Mouse (Mus musculus) c-Kit-positive CD71-positive TER-119-positive erythroid progenitor cells, embryonic 14.5 days (primary cell): ENCODE results near the gene Selenom.

Source experiments
- DNase-seq: peaks from one replicate; pipeline ENCODE4 v3.0.0-alpha.2; 2013; ENCODE audit warnings: low spot score

The Selenom gene

DNA sequence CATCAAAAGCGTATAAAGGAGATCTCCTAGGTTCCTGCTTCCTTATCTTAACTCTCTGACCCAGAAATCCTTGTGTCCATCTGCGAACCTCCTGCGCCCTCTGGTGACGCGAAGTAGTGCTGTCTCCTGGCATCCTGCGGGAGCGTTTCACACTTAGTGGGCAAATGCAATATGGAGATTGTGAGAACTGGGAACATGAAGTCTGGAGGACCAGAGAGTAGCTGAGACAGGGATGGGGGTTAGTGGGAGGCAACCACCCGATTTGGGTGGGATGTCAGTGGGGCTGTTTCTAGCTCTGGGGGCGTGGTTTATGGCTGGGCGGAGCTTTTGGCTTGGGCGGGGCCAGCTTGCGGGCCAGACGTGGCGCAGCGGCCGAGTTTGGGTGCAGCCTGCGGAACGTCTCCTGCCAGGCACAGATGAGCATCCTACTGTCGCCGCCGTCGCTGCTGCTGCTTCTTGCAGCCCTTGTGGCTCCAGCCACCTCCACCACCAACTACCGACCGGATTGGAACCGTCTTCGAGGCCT, at the start of gene Selenom:
Selenom (plus strand) TSS at position 156 of the 526 bp plus-strand sequence.
- peak; percentile 69 for DNase-seq

DNA sequence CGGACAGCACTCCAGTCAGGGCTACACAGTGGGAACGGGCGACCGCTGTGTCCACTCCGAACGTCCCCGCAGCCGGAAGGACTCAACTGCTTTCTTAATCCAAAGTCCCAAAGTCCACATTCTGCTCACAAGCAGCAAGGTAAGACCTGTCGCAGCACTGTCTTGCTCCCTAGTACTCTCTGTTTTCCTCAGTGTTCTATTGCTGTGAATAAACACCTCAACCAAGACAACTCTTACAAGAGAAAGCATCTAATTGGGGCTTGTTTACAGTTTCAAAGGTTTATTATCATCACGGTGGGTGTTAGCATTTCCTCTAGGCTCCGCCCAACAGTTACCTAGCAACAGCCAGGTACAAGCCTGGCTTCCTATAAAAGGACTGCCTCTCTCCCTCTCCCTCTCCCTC, 43.0 kb upstream of the Selenom start:
- no peak for DNase-seq

DNA sequence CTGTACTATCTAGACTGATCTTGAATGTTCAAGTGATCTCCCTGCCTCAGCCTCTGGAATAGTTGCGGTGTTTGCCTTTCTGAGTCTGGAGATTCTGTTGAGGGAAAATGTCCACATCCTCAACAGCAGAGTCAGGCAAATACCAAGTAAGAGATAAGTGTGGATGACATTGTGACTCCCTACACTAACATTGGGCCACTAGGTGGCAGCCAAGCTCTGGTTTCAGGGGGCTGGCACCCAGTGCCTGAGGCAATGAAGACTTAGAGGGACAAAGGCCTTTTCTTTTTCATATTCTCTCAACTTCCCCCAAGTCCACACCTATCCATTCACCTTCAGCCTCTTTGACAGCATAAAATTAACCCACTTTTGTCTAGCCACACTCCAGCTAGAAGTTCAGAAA, 42.0 kb upstream of the Selenom start:
- peak; percentile 59 for DNase-seq

DNA sequence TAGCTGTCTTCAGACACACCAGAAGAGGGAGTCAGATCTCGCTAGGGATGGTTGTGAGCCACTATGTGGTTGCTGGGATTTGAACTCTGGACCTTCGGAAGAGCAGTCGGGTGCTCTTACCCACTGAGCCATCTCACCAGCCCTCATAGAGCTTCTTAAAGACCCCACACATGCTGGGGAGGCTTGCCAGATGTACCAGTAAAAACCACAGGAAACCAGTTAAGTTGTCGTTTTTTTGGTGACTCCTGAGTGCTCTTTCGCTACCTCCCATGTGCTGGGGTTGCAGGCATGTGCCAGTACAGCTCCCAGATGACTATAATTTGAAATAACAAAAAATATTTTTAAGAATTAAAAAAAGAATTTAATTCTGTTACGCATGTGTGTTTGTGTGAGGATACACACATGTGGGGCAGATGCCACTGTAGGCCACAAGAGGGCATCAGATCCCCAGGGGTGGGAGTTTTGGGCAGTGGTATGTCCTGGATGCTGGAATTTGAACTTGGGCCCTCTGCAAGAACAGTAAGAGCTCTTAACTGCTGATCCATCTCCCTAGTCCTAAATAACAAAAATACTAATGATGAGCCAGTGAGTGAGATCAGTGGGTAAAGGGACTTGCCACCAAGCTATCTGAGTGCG, 39.9 kb upstream of the Selenom start:
- no peak for DNase-seq

DNA sequence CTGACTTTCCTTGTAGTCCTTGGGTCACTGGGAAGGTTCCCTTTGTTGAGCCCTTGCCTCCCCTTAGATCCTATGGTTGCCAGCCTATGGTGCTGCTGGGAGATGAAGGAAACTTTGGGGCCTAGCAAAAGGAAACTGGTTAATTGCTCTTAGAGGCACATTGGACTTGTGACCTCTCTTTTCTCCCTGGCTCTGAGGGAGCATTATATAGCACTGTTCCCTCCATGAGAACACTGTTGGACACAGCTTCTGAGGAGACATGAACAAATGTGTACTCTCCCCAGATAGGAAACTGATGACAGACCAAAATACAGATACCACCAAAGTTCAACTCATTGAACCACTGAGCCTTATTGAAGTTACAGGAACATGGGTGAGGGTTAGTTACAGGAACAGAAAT, 39.0 kb upstream of the Selenom start:
- DNase-seq: no peak

DNA sequence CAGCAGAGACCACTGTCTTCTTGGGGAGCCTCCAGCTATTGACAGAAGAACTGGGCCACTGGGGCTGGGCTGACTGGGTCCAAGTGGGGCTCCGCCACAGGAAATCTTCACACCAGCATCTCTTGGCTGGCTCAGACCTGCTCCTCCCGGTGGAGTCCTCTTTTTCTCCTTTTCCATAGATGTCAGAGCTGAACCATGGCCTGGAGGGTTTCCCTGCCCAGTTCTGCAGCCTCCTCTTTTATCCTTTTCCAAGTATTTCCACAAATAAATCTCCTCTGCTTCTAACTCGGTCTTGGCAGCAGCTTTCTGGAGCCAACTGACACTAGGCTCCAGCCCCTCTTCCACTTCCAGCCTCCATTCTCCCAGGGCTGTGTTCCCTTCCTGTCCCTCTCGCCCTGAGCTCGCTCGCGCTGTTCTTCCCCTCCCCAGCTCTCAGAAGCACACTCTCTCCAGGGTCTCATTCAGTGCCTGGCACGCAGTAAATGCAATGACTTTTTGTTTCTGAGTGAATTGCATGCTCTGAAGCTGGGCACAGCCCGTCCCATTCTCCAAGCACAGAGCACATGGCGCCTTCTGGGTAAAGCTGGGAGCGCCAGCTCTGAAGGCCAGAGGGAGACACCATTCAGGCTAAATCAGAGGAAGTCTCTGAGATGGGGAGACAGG, 30.4 kb upstream of the Selenom start:
- no peak for DNase-seq

DNA sequence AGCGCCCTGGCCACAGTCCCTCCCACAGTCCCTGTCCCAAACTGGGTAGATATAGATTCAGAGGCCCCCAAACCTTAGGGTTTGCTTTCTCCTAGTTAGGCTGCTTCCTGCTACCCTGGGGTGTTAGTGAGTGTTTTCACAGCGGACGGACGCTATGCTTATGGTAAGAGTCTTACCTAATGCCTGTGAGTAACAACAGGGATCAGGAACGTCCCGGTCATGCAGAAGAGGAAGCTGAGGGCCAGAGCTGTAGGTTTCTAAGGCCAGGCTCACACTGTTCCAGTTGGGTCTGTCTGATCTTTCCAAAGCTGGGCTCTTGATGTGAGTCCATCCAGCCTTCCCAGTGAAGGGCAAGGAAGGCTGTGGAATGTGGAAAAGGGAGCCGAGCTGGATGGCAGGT, 28.1 kb upstream of the Selenom start:
- DNase-seq: no peak

DNA sequence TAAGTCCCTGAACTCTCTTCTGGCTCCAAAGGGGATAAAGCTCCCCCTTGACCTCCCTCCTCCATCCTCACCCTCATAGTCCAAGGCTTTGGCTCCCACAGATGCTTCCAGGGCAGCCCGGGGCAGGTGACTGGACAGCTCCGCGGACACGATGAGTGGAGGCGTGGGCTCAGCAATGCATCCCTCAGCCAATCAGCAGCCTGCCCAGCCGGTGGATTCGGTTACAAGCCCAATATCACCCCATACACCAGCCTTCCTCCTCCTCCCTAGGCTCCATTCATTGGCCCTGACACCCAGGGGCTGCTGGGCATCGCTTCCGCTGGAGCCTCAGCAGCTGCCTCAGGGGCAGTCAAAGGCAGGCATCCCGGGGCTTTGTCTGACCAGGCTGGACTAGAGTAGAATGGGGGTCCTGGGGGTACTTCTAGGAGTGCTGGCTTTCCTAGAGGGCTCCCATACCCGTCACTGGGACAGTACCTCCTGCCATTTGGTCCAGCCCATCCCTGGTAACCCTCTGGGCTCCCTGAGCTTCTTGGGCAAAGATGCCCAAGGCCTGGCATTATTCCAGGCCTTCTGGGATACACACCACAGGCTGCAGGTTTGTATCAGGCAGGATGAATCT, 26.4 kb upstream of the Selenom start, which contains the start of gene Pla2g3:
Pla2g3 (plus strand) TSS at position 333 of the 619 bp plus-strand sequence.
- DNase-seq: no peak

DNA sequence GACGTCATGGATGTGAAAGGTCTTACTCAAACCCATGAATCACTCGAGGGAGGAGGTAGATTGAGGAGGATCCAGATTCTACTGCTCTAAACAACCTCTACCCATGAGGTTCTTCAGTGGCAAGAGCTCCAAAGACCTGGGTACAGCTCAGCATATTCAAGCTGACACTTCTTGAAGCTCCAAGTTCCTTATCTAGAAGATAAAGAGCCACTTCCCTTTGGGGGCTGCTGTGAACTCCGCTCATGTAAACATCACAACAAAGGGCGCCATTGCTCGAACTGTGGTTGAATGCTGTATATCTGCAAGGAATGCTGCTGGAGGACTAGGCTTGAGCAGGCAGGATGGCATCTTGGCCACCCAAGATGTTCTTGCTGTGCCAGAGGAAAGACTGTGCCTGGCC, 25.4 kb upstream of the Selenom start:
- no peak for DNase-seq

DNA sequence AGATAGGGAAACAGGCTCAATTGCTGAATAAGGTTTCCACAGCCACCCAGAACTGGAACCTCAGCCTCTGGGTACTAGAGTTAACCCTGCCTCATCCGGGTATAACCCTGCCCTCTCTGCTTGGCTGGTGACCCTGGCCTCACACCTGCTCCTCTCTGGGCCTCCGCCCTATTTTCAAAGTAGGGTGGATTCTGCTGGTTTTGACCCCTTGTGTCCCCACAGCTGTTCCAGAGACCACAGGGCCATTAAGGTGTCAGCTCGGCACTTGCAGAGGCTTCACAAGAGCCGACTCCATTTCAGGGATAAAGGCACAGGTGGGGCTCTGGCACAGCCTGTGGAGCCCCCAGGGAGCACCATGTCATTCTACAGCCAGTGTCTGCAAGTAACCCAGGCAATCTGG, 21.7 kb upstream of the Selenom start:
- DNase-seq: no peak

DNA sequence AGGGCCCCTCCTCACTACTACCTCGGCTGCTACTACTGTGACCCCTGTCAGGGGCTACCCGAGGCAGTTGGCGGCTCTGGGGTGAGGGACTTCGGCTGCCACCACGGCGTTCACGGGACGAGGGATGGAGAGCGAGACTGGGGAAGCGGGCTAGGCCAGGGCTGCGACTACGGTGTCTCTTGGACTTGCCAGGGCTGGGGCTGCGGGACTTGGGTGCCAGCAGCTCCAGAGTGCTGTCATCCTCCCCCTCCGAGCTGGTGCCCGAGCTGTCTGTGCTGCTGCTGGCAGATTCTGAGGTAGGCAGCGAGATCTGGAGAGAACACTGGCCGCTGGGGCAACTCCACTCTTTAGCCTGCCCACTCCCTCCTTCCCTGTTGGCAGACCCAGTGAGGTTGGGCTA, 19.6 kb upstream of the Selenom start:
- DNase-seq: no peak

DNA sequence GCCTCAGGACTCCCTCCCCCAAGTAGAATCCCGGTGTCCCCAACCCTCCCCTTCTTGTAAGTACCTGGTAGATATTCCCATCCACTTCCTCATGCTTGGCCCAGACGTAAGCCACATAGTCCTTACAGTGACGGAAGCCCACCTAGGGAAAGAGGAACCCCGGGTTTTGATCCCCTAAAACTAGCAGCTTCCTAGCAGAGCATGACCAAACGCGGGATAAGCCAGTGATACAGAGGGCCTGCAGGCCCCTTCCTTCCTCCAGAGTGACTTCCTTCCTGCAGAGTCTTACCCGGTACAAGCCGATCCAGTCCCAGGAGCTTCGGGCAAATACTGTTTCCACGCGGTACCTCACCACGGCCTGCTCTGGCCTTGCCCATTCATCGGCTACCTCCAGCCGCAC, 19.0 kb upstream of the Selenom start:
- no peak for DNase-seq

DNA sequence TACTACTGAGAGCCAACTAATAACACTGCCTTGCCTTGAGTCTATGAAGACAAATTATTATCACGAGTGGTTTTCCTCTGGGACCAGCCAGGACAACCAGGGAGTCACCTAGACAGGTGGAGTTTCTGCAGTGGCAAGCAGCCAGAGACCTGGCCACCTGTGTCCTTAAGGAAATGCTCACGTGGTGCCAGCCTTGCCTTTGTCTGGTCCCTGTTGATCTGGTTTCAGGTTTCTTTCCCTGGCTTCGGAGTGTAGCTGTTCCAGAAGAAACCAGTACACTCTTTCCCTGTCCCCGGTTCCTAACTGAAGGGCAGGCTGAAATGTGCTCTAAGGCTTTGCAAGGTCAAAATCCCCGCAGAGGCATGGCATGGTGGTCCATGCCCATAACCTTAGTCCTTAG, 17.7 kb upstream of the Selenom start:
- DNase-seq: no peak

DNA sequence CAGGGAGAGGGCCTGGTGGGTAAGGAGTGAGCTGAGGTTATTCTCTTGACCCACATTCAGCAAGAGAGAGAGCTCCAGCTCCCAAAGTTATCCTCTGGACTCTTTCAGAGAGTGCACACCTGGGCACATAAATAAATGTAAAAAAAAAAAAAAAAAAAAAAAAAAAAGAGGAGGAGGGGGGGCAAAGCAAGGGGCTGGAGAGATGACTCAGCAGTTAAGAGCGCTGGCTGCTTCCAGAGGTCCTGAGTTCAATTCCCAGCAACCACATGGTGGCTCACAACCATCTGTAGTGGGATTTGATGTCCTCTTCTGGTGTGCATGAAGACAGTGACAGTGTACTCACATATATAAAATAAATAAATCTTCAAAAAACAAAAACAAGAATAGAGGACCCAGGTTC, 17.2 kb upstream of the Selenom start:
- no peak for DNase-seq

DNA sequence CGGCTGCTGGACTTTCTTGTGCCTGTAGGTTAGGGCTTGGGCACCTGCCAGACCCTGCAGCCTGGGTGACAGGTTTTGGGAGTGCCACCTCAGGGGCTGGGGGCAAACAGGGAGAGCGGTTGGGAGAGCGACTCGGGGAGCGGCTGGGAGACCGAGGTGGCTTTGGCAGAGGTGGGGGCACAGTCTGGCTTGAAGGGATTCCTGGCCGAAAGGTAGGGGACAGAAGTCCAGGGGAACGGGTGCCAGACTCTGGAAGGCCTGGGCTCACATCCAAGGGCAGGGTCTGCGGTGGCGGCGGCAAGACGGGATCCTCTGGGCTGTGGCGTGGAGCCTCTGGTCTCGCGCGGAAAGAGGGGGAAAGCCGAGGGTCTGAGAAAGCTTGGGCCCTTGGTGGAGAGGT, 12.4 kb upstream of the Selenom start:
- DNase-seq: no peak

DNA sequence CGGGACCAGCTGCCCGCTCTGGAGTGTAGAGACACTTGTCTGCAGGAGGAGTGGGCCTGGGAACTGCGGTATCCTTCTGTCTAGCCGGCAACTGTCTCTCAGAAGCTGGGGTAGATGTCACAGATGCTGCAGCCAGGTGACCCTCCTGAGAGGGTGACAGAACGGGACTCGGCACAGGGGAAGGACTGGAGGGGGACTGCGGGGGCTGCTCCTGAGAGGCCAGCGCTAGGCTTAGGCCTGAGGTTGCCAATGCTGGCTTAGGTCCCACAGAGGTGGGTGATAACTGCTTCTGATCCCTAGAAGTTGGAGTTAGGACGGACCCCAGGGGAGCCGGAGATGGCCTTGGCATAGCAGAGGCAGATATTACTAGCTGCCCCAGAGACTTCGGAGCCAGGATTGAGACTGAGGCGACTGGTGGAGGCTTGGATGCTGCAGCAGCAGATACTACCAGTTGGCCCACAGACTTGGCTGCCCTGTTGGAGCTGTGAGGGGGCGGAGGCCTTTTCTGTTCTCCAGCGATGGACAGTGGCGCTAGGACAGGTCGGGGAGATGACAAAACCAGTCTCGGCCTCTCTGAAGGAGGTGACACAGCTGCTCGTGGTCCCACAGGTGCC, 11.9 kb upstream of the Selenom start:
- no peak for DNase-seq

DNA sequence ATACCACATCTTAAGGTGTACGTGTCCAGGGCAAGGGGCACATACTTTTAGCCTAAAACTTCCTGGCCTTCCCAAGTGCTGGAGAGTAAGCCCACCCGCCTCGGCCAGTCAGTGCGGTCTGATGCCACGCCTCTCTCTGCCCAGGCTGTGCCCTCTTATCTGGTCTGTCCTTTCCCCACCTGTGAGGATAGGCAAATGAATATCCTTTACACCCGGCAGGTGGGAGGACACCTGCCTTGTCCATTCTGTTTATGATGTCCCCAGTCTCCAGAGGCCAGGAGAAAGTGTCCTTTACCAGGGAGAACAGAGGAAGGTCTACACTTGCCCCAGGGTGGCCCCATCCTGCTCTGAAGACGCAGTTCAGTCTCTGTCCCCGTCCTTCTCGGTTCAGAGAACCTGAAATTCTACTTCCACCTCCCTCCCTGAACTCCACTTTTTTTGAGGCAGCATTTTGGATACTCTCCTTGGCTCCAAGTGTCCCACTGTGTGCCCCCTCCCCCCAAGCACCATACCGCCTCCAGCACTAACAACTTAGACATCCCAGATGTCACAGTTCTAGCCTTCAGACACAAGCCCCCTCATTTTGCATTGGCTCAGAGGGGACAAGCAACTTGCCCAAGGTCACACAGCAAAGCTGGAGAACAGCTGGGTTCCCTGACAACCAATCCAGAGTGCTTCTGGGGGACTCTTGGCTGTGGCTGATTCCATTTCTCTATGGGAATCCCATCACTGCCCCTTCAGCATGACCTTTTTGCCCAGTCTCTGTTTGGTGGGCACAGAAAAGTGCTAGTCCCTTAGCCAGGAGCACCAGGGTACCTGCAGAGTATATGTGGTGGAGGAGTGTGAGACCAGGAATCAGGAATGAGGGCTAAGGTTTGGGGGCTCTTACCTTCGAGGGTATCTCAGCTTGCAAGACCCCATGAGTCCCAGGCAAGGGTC, 10.5 kb upstream of the Selenom start:
- no peak for DNase-seq

DNA sequence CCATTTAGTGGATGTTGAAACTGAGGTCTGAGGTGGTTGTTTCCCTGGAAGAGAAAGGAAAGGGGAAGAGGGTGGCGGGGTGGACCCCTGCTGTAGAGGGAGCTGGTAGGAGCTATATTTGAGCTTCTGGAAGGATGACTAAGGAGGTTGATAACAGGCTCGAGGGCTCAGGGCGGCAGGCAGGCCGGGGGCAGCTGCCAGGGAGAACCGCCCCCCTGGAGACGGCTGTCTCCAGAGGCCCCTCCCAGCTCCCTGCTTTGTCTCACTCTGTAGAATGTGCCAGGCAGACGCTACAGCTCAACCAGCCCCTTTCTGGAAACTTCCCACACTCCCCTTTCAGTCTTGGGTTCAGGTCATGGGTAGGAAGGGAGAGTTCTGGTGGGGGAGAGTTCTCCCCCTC, 6.3 kb upstream of the Selenom start:
- DNase-seq: no peak

DNA sequence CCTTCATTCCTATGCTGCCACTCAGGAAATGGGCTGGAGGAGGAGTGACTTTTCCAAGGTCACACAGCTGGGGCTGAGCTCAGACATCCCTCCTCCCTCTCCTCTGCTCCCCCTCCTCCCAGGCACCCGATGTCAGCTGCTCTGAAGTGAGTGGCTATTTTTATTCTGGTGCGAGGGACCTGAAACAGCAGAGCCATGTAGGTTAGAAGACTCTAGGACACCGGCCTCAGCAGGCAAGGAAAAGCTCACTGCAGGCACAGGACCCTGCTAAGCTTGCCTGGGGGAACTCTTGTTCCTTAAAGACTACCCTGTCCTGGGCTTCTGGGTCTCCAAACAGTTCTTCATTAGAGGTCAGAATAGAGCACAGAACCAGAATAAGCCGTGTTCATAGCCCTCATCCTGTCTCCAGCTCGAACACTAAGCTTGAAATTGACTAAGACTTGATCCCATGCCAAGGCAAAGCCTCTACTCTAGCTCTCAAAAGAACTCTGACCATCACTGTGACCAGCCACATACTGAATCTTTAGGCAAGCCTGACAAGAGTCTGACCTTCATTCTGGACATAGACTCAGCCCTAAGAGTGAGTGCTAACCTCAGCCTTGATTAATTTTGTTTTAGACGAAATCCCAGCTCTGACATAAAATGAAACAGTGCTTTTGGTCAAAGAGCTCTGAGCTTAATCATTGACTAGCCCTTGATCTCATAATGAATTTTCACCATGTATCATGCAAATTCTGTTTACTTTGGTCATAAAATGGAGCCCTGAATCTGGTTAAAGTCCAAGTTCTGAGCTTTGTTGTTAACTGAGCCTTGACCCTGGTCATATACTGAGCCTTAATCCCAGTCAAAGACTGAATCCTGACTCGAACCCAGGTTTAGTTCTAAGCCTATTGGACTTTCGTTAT, 5.1 kb upstream of the Selenom start:
- DNase-seq: no peak

DNA sequence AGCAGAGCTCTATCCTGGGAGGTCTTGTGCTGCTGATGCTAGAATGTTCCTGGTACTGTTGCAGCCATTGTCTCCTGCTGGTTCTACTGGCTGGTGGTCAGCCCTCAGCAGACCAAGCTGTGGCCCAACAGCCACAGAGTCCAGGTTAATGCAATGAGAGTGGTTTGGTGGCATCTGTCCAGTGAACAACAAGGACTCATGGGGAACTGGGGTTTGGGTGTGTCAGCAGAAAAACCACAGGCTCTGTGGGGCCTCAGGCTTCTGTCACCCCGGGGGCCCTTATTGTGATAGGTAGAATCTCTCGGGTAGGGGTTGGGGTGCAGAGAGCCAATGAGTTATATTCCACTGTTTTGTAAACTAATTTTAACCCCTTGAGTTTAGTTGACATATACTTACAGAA, 4.2 kb upstream of the Selenom start:
- DNase-seq: no peak

DNA sequence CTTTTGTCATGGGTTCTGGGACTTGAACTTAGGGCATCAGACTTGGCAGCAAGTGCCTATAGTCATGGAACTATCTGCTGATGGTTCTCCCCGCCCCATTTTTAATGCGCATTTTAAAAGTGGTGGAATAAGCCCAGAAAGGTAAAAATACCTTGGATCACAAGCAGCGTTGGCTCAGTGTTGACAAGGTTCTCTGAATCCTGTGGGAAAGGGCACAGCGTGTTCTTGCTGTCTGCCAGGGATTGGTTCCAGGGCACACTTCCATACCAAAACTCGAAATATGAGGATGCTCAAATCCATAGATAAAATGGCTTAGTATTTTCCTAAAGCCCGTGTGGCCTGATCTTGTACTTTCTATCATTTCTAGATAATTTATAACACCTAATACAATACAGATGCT, 1.2 kb upstream of the Selenom start:
- DNase-seq: no peak
